Mouse (Mus musculus): ENCODE data around the gene Gm13278. TPM values are rescaled to one million over a fixed set of nuclear protein-coding genes. Genes with fewer than 3 reads are reported as not detected.

Gene Gm13278
- not detected for polyA plus RNA-seq (2015; fragmentation: Illumina TruSeq; extraction: RNeasy Lipid Tissue Mini Kit (QIAGEN cat#74804); ENCODE audit: insufficient read depth, low replicate concordance)

DNA sequence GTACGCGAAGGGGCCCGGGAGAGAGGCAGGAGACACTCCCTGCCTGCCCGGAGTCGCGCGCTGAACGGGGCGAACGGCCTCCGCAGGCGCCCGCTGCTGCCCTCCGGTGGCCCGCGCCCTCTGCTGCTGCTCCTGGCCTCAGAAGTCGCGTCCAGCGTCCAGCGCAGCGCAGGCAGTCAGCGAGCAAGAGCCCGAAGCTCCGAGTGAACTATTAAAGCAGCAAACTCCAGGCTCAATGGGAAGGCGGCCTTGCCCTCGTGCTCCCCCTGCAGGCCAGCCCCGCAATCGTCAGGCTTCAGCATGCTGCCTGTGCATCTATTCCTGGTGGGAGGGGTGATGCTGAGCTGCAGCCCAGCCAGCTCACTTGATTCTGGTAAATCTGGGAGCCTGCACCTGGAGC lies at the start of gene Gm13278:
Gene Gm13278, plus strand, starts transcription at position 301 of the 400 bp plus-strand sequence.

DNA sequence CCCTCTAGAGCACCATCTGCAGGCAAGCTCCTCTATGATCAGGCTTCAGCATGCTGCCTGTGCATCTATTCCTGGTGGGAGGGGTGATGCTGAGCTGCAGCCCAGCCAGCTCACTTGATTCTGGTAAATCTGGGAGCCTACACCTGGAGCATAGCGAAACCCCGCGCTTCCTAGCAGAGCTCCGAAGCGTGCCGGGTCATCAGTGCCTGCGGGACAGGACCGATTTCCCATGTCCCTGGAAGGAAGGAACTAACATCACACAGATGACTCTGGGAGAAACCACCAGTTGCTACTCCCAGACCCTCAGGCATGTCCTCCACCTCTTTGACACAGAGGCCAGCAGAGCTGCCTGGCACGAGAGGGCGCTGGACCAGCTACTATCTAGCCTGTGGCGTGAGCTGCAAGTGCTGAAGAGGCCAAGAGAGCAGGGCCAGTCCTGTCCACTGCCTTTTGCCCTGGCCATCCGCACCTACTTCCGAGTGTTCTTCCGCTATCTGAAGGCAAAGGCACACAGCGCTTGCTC lies 36.5 kb upstream of the Gm13278 start, which contains the start of gene Gm13271:
Gene Gm13271, plus strand, starts transcription at position 51 of the 523 bp plus-strand sequence.

GRCm38 (mm10) chr4:88759610-88760268 lies 31.6 kb upstream of the Gm13278 start, which contains the start of gene Gm13283:
TSS of gene Gm13283 (plus strand) at chr4:88760119.

DNA sequence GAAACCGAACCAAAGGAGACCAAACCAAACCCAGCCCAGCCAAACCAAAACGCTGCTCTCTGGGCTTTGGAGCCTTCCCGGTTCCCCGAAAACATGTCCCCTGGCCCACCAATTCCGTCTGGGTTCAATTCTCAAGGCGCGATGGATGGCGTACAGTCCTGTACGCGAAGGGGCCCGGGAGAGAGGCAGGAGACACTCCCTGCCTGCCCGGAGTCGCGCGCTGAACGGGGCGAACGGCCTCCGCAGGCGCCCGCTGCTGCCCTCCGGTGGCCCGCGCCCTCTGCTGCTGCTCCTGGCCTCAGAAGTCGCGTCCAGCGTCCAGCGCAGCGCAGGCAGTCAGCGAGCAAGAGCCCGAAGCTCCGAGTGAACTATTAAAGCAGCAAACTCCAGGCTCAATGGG lies 17.8 kb upstream of the Gm13278 start, which contains the start of gene Gm13290:
Gene Gm13290, plus strand, starts transcription at position 301 of the 400 bp plus-strand sequence.

GRCm38 (mm10) chr4:88776622-88777021 lies 14.7 kb upstream of the Gm13278 start, which contains the start of gene Gm13289:
TSS of gene Gm13289 (plus strand) at chr4:88776922.

DNA sequence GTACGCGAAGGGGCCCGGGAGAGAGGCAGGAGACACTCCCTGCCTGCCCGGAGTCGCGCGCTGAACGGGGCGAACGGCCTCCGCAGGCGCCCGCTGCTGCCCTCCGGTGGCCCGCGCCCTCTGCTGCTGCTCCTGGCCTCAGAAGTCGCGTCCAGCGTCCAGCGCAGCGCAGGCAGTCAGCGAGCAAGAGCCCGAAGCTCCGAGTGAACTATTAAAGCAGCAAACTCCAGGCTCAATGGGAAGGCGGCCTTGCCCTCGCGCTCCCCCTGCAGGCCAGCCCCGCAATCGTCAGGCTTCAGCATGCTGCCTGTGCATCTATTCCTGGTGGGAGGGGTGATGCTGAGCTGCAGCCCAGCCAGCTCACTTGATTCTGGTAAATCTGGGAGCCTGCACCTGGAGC lies 11.8 kb upstream of the Gm13278 start, which contains the start of gene Gm13272:
Gene Gm13272, plus strand, starts transcription at position 301 of the 400 bp plus-strand sequence.

GRCm38 (mm10) chr4:88781831-88782230 lies 9.5 kb upstream of the Gm13278 start, which contains the start of gene Ifnz:
TSS of gene Ifnz (plus strand) at chr4:88782131.

GRCm38 (mm10) chr4:88785409-88785808 lies 5.9 kb upstream of the Gm13278 start, which contains the start of gene Gm13276:
TSS of gene Gm13276 (plus strand) at chr4:88785709.

DNA sequence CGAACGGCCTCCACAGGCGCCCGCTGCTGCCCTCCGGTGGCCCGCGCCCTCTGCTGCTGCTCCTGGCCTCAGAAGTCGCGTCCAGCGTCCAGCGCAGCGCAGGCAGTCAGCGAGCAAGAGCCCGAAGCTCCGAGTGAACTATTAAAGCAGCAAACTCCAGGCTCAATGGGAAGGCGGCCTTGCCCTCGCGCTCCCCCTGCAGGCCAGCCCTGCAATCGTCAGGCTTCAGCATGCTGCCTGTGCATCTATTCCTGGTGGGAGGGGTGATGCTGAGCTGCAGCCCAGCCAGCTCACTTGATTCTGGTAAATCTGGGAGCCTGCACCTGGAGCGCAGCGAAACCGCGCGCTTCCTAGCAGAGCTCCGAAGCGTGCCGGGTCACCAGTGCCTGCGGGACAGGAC lies 2.9 kb upstream of the Gm13278 start, which contains the start of gene Gm13277:
Gene Gm13277, plus strand, starts transcription at position 231 of the 400 bp plus-strand sequence.

DNA sequence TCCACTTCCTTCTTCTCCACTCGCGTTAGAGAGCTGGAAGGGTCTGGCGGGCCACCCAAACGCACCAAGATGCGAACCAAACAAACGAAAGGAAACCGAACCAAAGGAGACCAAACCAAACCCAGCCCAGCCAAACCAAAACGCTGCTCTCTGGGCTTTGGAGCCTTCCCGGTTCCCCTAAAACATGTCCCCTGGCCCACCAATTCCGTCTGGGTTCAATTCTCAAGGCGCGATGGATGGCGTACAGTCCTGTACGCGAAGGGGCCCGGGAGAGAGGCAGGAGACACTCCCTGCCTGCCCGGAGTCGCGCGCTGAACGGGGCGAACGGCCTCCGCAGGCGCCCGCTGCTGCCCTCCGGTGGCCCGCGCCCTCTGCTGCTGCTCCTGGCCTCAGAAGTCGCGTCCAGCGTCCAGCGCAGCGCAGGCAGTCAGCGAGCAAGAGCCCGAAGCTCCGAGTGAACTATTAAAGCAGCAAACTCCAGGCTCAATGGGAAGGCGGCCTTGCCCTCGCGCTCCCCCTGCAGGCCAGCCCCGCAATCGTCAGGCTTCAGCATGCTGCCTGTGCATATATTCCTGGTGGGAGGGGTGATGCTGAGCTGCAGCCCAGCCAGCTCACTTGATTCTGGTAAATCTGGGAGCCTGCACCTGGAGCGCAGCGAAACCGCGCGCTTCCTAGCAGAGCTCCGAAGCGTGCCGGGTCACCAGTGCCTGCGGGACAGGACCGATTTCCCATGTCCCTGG lies 2.8 kb downstream of the Gm13278 start, which contains the start of gene Gm13275:
Gene Gm13275, plus strand, starts transcription at position 552 of the 740 bp plus-strand sequence.

GRCm38 (mm10) chr4:88797097-88797496 lies 5.7 kb downstream of the Gm13278 start, which contains the start of gene Gm13279:
TSS of gene Gm13279 (plus strand) at chr4:88797397.

GRCm38 (mm10) chr4:88799365-88799764 lies 8.0 kb downstream of the Gm13278 start, which contains the start of gene Gm13285:
TSS of gene Gm13285 (plus strand) at chr4:88799665.

GRCm38 (mm10) chr4:88802954-88803353 lies 11.6 kb downstream of the Gm13278 start, which contains the start of gene Gm13287:
TSS of gene Gm13287 (plus strand) at chr4:88803254.

DNA sequence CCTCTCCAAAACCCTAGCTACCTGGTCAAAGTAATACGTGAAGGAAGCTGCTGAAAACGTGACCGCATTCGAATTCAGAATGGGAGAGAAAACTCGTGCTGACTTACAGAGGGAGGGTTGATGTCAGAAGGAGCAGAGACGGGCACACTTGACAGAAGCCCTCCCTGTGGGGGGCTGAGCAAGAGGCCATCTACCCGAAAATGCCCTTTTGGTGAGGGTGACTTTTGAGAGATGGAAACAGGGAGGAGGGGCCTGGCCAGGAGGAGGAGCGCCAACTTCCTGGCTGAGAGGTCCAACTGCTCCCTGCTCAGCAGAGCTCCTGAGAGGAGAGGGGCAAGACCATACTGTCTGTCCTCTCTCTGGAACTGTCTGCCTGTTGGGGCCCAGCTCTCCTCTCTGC lies 13.9 kb downstream of the Gm13278 start, which contains the start of gene Gm13288:
Gene Gm13288, plus strand, starts transcription at position 301 of the 400 bp plus-strand sequence.

GRCm38 (mm10) chr4:88815928-88816327 lies 24.6 kb downstream of the Gm13278 start, which contains the start of gene Ifna7:
TSS of gene Ifna7 (plus strand) at chr4:88816228.

DNA sequence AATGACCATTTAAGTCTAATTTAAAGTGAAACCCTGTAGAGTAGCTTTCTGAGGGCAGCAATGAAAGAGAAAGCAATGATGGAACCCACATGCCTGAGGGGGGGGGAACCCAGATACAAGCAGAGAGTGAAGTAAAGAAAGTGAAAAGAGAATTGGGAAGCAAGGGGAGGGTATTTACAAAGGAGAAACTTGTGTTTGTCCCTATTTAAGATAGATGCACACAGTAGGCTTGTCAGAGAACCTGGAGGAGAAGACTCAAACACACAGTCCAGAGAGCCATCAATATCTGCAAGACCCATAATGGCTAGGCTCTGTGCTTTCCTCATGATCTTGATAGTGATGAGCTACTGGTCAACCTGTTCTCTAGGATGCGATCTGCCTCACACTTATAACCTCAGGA lies 28.3 kb downstream of the Gm13278 start, which contains the start of gene Ifna11:
Gene Ifna11, plus strand, starts transcription at position 301 of the 400 bp plus-strand sequence.

GRCm38 (mm10) chr4:88827116-88827515 lies 35.8 kb downstream of the Gm13278 start, which contains the start of gene Ifna6:
TSS of gene Ifna6 (plus strand) at chr4:88827416.

GRCm38 (mm10) chr4:88835225-88835624 lies 43.9 kb downstream of the Gm13278 start, which contains the start of gene Ifna5:
TSS of gene Ifna5 (plus strand) at chr4:88835525.

GRCm38 (mm10) chr4:88841438-88841911 lies 50.1 kb downstream of the Gm13278 start, which contains the start of gene Ifna4:
TSS of gene Ifna4 (plus strand) at chr4:88841861.

